Comparison of ENCODE assay signal across 8 mouse cellular contexts in the genomic region with DNA sequence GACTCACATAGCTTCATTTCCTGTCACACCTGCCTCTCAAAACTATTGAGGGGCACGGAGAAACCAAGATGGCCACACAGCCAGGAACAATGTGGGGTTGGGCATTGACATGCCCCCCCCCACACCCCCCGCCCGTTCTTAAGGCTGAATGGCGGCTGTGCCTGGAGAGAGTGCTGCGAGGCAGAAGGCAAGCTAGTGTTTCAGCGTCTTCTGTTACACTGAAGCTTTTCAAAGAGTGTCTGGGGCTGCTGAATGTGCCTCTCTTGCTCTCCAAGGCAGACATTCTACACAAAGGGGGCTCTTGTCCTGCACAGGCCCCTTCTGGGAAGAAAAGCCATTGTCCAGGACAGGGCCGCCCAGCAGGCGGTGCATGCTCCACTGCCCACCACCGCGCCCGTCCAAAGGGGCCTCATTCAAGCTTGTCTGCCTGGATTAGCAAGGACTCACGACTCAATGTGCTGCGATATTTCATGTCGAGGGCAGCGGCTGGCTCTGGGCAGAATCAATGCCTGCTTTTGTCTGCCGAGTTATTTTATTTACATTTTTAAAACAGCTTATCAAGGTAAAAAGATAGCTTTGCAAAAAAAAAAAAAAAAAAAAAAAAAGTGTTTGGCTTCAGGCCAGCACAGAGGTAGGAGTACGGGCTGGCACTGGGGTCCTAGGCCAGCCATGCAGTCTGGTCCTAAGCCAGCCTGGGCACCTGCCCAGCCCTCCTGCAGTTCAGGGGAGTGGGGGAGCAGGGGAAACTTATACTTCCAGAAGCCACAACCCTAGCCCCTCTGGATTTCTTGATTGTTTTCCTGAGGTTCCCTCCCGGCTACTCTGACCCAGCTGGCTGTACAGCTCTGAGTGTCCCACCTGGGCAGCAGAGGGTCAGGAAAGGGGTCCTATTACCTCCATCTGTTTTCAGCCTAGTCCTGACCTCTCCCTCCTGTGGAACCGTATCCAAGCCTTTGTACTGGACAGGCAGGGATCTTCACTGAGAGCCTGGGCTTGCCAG. TPM values are rescaled to one million over a fixed set of nuclear protein-coding genes. Genes with fewer than 3 reads are reported as not detected.
DNase-seq lines count a peak whose midpoint lies in the region; ATAC-seq lines count a peak whose summit lies in the region.

No protein-coding gene starts in this region.

- peaks cover 46% of the 10 kb centered on the region for H3K4me1 ChIP-seq in embryonic facial prominence, embryonic 10.5 days
- H3K4me1 ChIP-seq in hindbrain, embryonic 15.5 days (replicated peaks), result peaks cover 36% of the 10 kb centered on the region
- peaks cover 54% of the 10 kb centered on the region for H3K4me1 ChIP-seq in midbrain, embryonic 13.5 days (replicated peaks)

- no peak overlapping the region for H3K9ac ChIP-seq in hindbrain, embryonic 15.5 days
- H3K9ac ChIP-seq in midbrain, embryonic 13.5 days (replicated peaks), result 0 out of 2 replicates have a peak overlapping the region, but pooled peaks have one; percentile 10

- 0 out of 2 replicates have a peak, but pooled peaks cover 8% of the 10 kb centered on the region for H3K27me3 ChIP-seq in embryonic facial prominence, embryonic 10.5 days (replicated peaks; ENCODE audit: low read depth, poor library complexity, severe bottlenecking)
- H3K27me3 ChIP-seq in hindbrain, embryonic 15.5 days, result no peaks in the 10 kb centered on the region
- peaks cover 19% of the 10 kb centered on the region; the same call in 1 of the 2 replicates for H3K27me3 ChIP-seq in midbrain, embryonic 13.5 days

- peak; percentile 88 for ATAC-seq in hindbrain, embryonic 15.5 days (ENCODE audit: low FRiP score, low read depth)
- ATAC-seq in midbrain, embryonic 13.5 days, result peak; percentile 92

- no peak overlapping the region for H3K4me2 ChIP-seq in hindbrain, embryonic 15.5 days
- H3K4me2 ChIP-seq in midbrain, embryonic 13.5 days (replicated peaks), result 0 out of 2 replicates have a peak overlapping the region, but pooled peaks have one; percentile 7

- H3K27ac ChIP-seq in embryonic facial prominence, embryonic 10.5 days (replicated peaks), result peak overlapping the region; percentile 84
- H3K27ac ChIP-seq in hindbrain, embryonic 15.5 days (replicated peaks), result peak overlapping the region; percentile 77
- peak overlapping the region; percentile 94 for H3K27ac ChIP-seq in midbrain, embryonic 13.5 days

- peak; percentile 56 to 70 for DNase-seq in kidney, postnatal 4 days
- no peak for DNase-seq in kidney, postnatal 14 days
- peak; percentile 82 for DNase-seq in embryonic facial prominence, embryonic 10.5 days (ENCODE audit: low spot score)
- DNase-seq in adipocyte (ENCODE audit: low spot score), result no peak
- DNase-seq in spleen, postnatal 36 days (ENCODE audit: low spot score in 2 of 2), result no peak
- no peak for DNase-seq in adrenal gland, postnatal 14 days

- 15% methylated on average over 19 of the region's 19 CpGs for WGBS in embryonic facial prominence, embryonic 10.5 days
- 12% methylated on average over 19 of the region's 19 CpGs for WGBS in hindbrain, embryonic 15.5 days
- WGBS in midbrain, embryonic 13.5 days, result 5% methylated on average over 19 of the region's 19 CpGs

- H3K4me3 ChIP-seq in embryonic facial prominence, embryonic 10.5 days, result peak overlapping the region; percentile 21; the same call in 1 of the 2 replicates
- no peak overlapping the region for H3K4me3 ChIP-seq in hindbrain, embryonic 15.5 days
- no peak overlapping the region for H3K4me3 ChIP-seq in midbrain, embryonic 13.5 days (replicated peaks)

- H3K36me3 ChIP-seq in embryonic facial prominence, embryonic 10.5 days (replicated peaks), result no peaks in the 10 kb centered on the region
- H3K36me3 ChIP-seq in hindbrain, embryonic 15.5 days, result no peaks in the 10 kb centered on the region
- H3K36me3 ChIP-seq in midbrain, embryonic 13.5 days, result no peaks in the 10 kb centered on the region

- H3K9me3 ChIP-seq in embryonic facial prominence, embryonic 10.5 days, result no peaks in the 10 kb centered on the region
- no peaks in the 10 kb centered on the region for H3K9me3 ChIP-seq in hindbrain, embryonic 15.5 days
- no peaks in the 10 kb centered on the region for H3K9me3 ChIP-seq in midbrain, embryonic 13.5 days

RNA-seq across cellular contexts. Expression of gene Noxa1, which starts 31.4 kb away (rescaled TPM):
- 0.21 and 0.24 TPM in 2 replicates for polyA plus RNA-seq in embryonic facial prominence, embryonic 10.5 days (2016; fragmentation: Nextera tagmentation; extraction: Ambion mirVana)
- not detected in 2 replicates for polyA plus RNA-seq in hindbrain, embryonic 15.5 days (2015; fragmentation: Nextera tagmentation; extraction: Ambion mirVana)
- 0.16 TPM in 1 of 2 replicates, not detected in the other for polyA plus RNA-seq in midbrain, embryonic 13.5 days (2015; fragmentation: Nextera tagmentation; extraction: Ambion mirVana)
- total RNA-seq in adrenal gland, postnatal 14 days (2021), result not detected in 2 replicates

RNA-seq across cellular contexts. Expression of gene Entpd8, which starts 46.2 kb away (rescaled TPM):
- polyA plus RNA-seq in embryonic facial prominence, embryonic 10.5 days (2016; fragmentation: Nextera tagmentation; extraction: Ambion mirVana), result not detected in 2 replicates
- 0.12 TPM in 1 of 2 replicates, not detected in the other for polyA plus RNA-seq in hindbrain, embryonic 15.5 days (2015; fragmentation: Nextera tagmentation; extraction: Ambion mirVana)
- not detected in 2 replicates for polyA plus RNA-seq in midbrain, embryonic 13.5 days (2015; fragmentation: Nextera tagmentation; extraction: Ambion mirVana)
- 1.3 and 7.7 TPM in 2 replicates for total RNA-seq in adrenal gland, postnatal 14 days (2021)

RNA-seq across cellular contexts. Expression of gene Nrarp, which starts 54.2 kb away (rescaled TPM):
- polyA plus RNA-seq in embryonic facial prominence, embryonic 10.5 days (2016; fragmentation: Nextera tagmentation; extraction: Ambion mirVana), result 19.8 and 26.6 TPM in 2 replicates
- polyA plus RNA-seq in hindbrain, embryonic 15.5 days (2015; fragmentation: Nextera tagmentation; extraction: Ambion mirVana), result 18.9 and 20.2 TPM in 2 replicates
- 26.8 and 33.9 TPM in 2 replicates for polyA plus RNA-seq in midbrain, embryonic 13.5 days (2015; fragmentation: Nextera tagmentation; extraction: Ambion mirVana)
- 8.7 and 9.5 TPM in 2 replicates for total RNA-seq in adrenal gland, postnatal 14 days (2021)

Comparison
In these comparisons a context has a peak if more than half of its experiments do, and no peak if none do; other contexts are left out.
1. DNase-seq: peak in kidney, postnatal 4 days (2 of 2) and embryonic facial prominence, embryonic 10.5 days (single experiment); none in kidney, postnatal 14 days (single experiment), adipocyte (single experiment), spleen, postnatal 36 days (0 of 2) and adrenal gland, postnatal 14 days (single experiment).
2. Peak in every context shown above with its lines, with median percentiles within 50 percentile points of each other: H3K27ac ChIP-seq.